Mouse (Mus musculus): ENCODE measurements around the gene Kdelr3. TPM values are rescaled to one million over a fixed set of nuclear protein-coding genes. Genes with fewer than 3 reads are reported as not detected.

Gene Kdelr3
- total RNA-seq, 4 experiments from 2014 or later: 4.3 to 5.2 (median 4.5) TPM

GRCm38 (mm10) chr15:79575543-79576222 lies 59.5 kb downstream of the Kdelr3 start:
- no peak for DNase-seq (ENCODE audit: low spot score)

- no peak for DNase-seq (ENCODE audit: low spot score)
Observed at GRCm38 (mm10) chr15:79576947-79577346, 60.7 kb downstream of the Kdelr3 start.

Small RNA genes lying within 50 kb of the gene (microRNA-seq; reads per million reads assigned to microRNA genes)
- not detected for gene Gm44302

Other genes with a start within 250 kb of the Kdelr3 start
- gene Baiap2l2, start 230.9 kb upstream of the Kdelr3 start, total RNA-seq (2022): 1 to 10 TPM in 1 of 4 experiments, under 1 TPM in 1, not detected in 2; 0.54 to 1.3 TPM
- gene Pla2g6, start 188.0 kb upstream of the Kdelr3 start, total RNA-seq (2022): 10 to 100 TPM; 11.6 to 15.6 (median 13.4) TPM
- gene Maff, start 169.8 kb upstream of the Kdelr3 start, total RNA-seq (2022): 10 to 100 TPM in 2 of 4 experiments, 1 to 10 TPM in 2; 5.7 to 11.1 (median 9.9) TPM
- gene Tmem184b, start 112.8 kb upstream of the Kdelr3 start, total RNA-seq (2022): 10 to 100 TPM; 34.6 to 46.1 (median 39.0) TPM
- gene Csnk1e, start 60.8 kb upstream of the Kdelr3 start, total RNA-seq (2022): 10 to 100 TPM; 49.3 to 64.6 (median 56.6) TPM
- 1 to 10 TPM in 3 of 4 experiments, under 1 TPM in 1; 0.92 to 1.6 (median 1.4) TPM for gene Kcnj4, start 11.2 kb upstream of the Kdelr3 start, total RNA-seq (2022)
- 10 to 100 TPM; 67.0 to 82.8 (median 74.6) TPM for gene Ddx17, start 30.3 kb downstream of the Kdelr3 start, total RNA-seq (2022)
- gene Dmc1, start 88.7 kb downstream of the Kdelr3 start, total RNA-seq (2022): under 1 TPM in 1 of 4 experiments, not detected in 3; 0.28 TPM
- gene Fam227a, start 142.5 kb downstream of the Kdelr3 start, total RNA-seq (2022): under 1 TPM; 0.37 to 0.82 (median 0.63) TPM
- 10 to 100 TPM; 16.1 to 24.6 (median 19.7) TPM for gene Cby1, start 142.8 kb downstream of the Kdelr3 start, total RNA-seq (2022)
- gene Tomm22, start 154.4 kb downstream of the Kdelr3 start, total RNA-seq (2022): 100 to 1,000 TPM; 103 to 122 (median 108) TPM
- gene Josd1, start 171.5 kb downstream of the Kdelr3 start, total RNA-seq (2022): 10 to 100 TPM; 19.7 to 28.9 (median 23.3) TPM
- 10 to 100 TPM; 24.8 to 31.0 (median 29.0) TPM for gene Gtpbp1, start 174.4 kb downstream of the Kdelr3 start, total RNA-seq (2022)
- 10 to 100 TPM; 83.8 to 98.3 (median 94.7) TPM for gene Sun2, start 226.1 kb downstream of the Kdelr3 start, total RNA-seq (2022)